Mouse (Mus musculus): ENCODE measurements around the gene Prpf6. TPM values are rescaled to one million over a fixed set of nuclear protein-coding genes. Genes with fewer than 3 reads are reported as not detected.

Prpf6 gene
- total and polyA plus RNA-seq, 3 experiments: 28.3 to 53.8 (median 48.1) TPM

- Histone ChIP-seq H3K27ac (ENCODE audit: insufficient read depth, low read depth) (no peak overlapping the region), H3K4me3 (replicated peaks in 1 of 3; ENCODE audit: low read depth in 2 of 3, low read length in 2 of 3, poor library complexity in 1 of 3) (peak overlapping the region; percentile 61 to 77 (median 72)), H3K4me1 (ENCODE audit: control insufficient read depth in 1 of 2, insufficient read depth in 2 of 2) (peaks cover 19 to 60% of the 10 kb centered on the region in 2 experiments), H3K79me2 (replicated peaks; ENCODE audit: control insufficient read depth, extremely low read depth, insufficient read depth, poor library complexity, severe bottlenecking) (no peaks in the 10 kb centered on the region), H3K9ac (ENCODE audit: insufficient read depth, low read depth) (peak overlapping the region; percentile 62), H3K27me3 (replicated peaks) (no peaks in the 10 kb centered on the region), H3K9me3 (replicated peaks; ENCODE audit: low read length) (no peaks in the 10 kb centered on the region), H3K36me3 (replicated peaks in 1 of 2; ENCODE audit: control insufficient read depth in 1 of 2, insufficient read depth in 1 of 2, low read length in 1 of 2) (peaks cover 0 to 21% of the 10 kb centered on the region in 2 experiments), H3K4me2 (ENCODE audit: insufficient read depth, low read depth, poor library complexity, severe bottlenecking) (peak overlapping the region; percentile 58)
- no peak for TF ChIP-seq JUN (IDR thresholded peaks at IDR 0.05; ENCODE audit: insufficient read depth, low read depth, low read length)
- no peak for TF ChIP-seq MAFK (IDR thresholded peaks at IDR 0.05; ENCODE audit: insufficient replicate concordance, low read length)
- no peak for TF ChIP-seq ELF1 (IDR thresholded peaks at IDR 0.05; ENCODE audit: low read depth, low read length)
- no peak for TF ChIP-seq SIN3A (IDR thresholded peaks at IDR 0.05; ENCODE audit: low read length)
- no peak for TF ChIP-seq SMC3 (IDR thresholded peaks at IDR 0.05; ENCODE audit: low read depth, low read length)
- no peak for TF ChIP-seq IRF4 (IDR thresholded peaks at IDR 0.05; ENCODE audit: low read depth, low read length)
- no peak for TF ChIP-seq KAT2A (IDR thresholded peaks at IDR 0.05; ENCODE audit: insufficient replicate concordance, low read length)
- TF ChIP-seq USF1 (IDR thresholded peaks at IDR 0.05; ENCODE audit: low read depth, low read length): no peak
- no peak for TF ChIP-seq POLR2A (IDR thresholded peaks at IDR 0.05; ENCODE audit: low read depth, low read length)
- TF ChIP-seq USF2 (conservative IDR thresholded peaks at IDR 0.05; ENCODE audit: low read depth, low read length): no peak
- TF ChIP-seq GABPA (IDR thresholded peaks at IDR 0.05; ENCODE audit: insufficient replicate concordance, low read depth, low read length): no peak
- dilution Hi-C loops (cut with MboI; ENCODE audit: extremely low pct_ligation_motif_present, extremely low pct_unique_long_range_greater_than_20kb, low sequenced_read_pairs) (no loop called here), in situ Hi-C loops (cut with MboI; ENCODE audit: low pct_ligation_motif_present, low pct_unique_long_range_greater_than_20kb, low sequenced_read_pairs) (no loop called here)
- no peak for DNase-seq (ENCODE audit: extremely low read depth)
Measured at GRCm38 (mm10) chr2:181680716-181681117, 89.0 kb downstream of the Prpf6 start.

GRCm38 (mm10) chr2:181681978-181682377 lies 90.3 kb downstream of the Prpf6 start:
- no peak for TF ChIP-seq TCF12 (IDR thresholded peaks at IDR 0.05; ENCODE audit: low read depth, low read length)
- TF ChIP-seq CHD1 (IDR thresholded peaks at IDR 0.05; ENCODE audit: low read depth, low read length): no peak
- TF ChIP-seq ETS1 (conservative IDR thresholded peaks at IDR 0.05; ENCODE audit: low read depth, low read length): no peak
- no peak for TF ChIP-seq GABPA (IDR thresholded peaks at IDR 0.05; ENCODE audit: insufficient replicate concordance, low read depth, low read length)
- in situ Hi-C loops (cut with MboI; ENCODE audit: low pct_ligation_motif_present, low pct_unique_long_range_greater_than_20kb, low sequenced_read_pairs) (no loop called here), dilution Hi-C loops (cut with MboI; ENCODE audit: extremely low pct_ligation_motif_present, extremely low pct_unique_long_range_greater_than_20kb, low sequenced_read_pairs) (no loop called here)
- Histone ChIP-seq H3K9ac (ENCODE audit: insufficient read depth, low read depth) (no peak overlapping the region), H3K4me2 (ENCODE audit: insufficient read depth, low read depth, poor library complexity, severe bottlenecking) (no peak overlapping the region), H3K79me2 (replicated peaks; ENCODE audit: control insufficient read depth, extremely low read depth, insufficient read depth, poor library complexity, severe bottlenecking) (no peaks in the 10 kb centered on the region), H3K4me3 (replicated peaks in 1 of 3; ENCODE audit: low read depth in 2 of 3, low read length in 2 of 3, poor library complexity in 1 of 3) (no peak overlapping the region), H3K27ac (ENCODE audit: insufficient read depth, low read depth) (no peak overlapping the region), H3K9me3 (replicated peaks; ENCODE audit: low read length) (no peaks in the 10 kb centered on the region), H3K4me1 (ENCODE audit: control insufficient read depth in 1 of 2, insufficient read depth in 2 of 2) (peaks cover 18 to 58% of the 10 kb centered on the region in 2 experiments), H3K27me3 (replicated peaks) (no peaks in the 10 kb centered on the region), H3K36me3 (replicated peaks in 1 of 2; ENCODE audit: control insufficient read depth in 1 of 2, insufficient read depth in 1 of 2, low read length in 1 of 2) (peaks cover 6 to 33% of the 10 kb centered on the region in 2 experiments)
- DNase-seq (ENCODE audit: extremely low read depth): no peak

GRCm38 (mm10) chr2:181683381-181683780 lies 91.7 kb downstream of the Prpf6 start:
- no peaks in the 10 kb centered on the region for H3K79me2 ChIP-seq (replicated peaks; ENCODE audit: control insufficient read depth, extremely low read depth, insufficient read depth, poor library complexity, severe bottlenecking)
- peaks cover 18 to 47% of the 10 kb centered on the region in 2 experiments for H3K36me3 ChIP-seq (replicated peaks in 1 of 2; ENCODE audit: control insufficient read depth in 1 of 2, insufficient read depth in 1 of 2, low read length in 1 of 2)
- H3K27me3 ChIP-seq (replicated peaks): no peaks in the 10 kb centered on the region
- H3K27ac ChIP-seq (ENCODE audit: insufficient read depth, low read depth): no peak overlapping the region
- no peak overlapping the region for H3K9ac ChIP-seq (ENCODE audit: insufficient read depth, low read depth)
- H3K4me2 ChIP-seq (ENCODE audit: insufficient read depth, low read depth, poor library complexity, severe bottlenecking): no peak overlapping the region
- in situ Hi-C loops (cut with MboI; ENCODE audit: low pct_ligation_motif_present, low pct_unique_long_range_greater_than_20kb, low sequenced_read_pairs): no loop called here
- no peak overlapping the region for H3K4me3 ChIP-seq (replicated peaks in 1 of 3; ENCODE audit: low read depth in 2 of 3, low read length in 2 of 3, poor library complexity in 1 of 3)
- H3K4me1 ChIP-seq (ENCODE audit: control insufficient read depth in 1 of 2, insufficient read depth in 2 of 2): peaks cover 12 to 54% of the 10 kb centered on the region in 2 experiments
- dilution Hi-C loops (cut with MboI; ENCODE audit: extremely low pct_ligation_motif_present, extremely low pct_unique_long_range_greater_than_20kb, low sequenced_read_pairs): no loop called here
- TF ChIP-seq JUND (conservative IDR thresholded peaks at IDR 0.05; ENCODE audit: low read depth, low read length) (no peak), KAT2A (IDR thresholded peaks at IDR 0.05; ENCODE audit: insufficient replicate concordance, low read length) (no peak), NRF1 (IDR thresholded peaks at IDR 0.05; ENCODE audit: low read depth, low read length) (no peak), ZNF384 (IDR thresholded peaks at IDR 0.05; ENCODE audit: low read depth, low read length) (no peak), NELFE (IDR thresholded peaks at IDR 0.05; ENCODE audit: low read depth, low read length) (no peak)
- H3K9me3 ChIP-seq (replicated peaks; ENCODE audit: low read length): no peaks in the 10 kb centered on the region
- no peak for DNase-seq (ENCODE audit: extremely low read depth)
